Mouse (Mus musculus): Measurements from ENCODE around the gene Olfr628.
"Not testable (repeated sequence)": the region's sequence is repeated elsewhere in the genome, so short reads cannot be mapped to it uniquely, and the experiment has no call there.

DNA sequence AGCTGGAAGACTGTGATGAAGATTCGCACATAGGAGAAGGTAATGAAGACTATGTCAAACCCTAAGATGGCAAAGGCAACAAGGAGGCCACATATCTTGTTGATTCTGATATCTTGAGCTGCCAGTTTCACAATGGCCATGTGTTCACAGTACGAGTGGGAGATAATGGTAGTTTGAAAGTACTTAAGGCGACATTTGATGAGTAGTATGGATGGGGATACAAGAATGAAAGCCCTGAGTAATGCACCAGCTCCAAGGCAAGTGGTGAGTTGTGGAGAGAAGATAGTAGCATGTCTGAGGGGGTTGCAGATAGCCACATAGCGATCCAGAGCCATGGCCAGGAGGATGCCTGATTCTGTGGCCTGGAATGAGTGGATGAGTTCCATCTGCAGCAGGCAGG, 47.5 kb downstream of the Olfr628 start:
- not testable (repeated sequence) for TF ChIP-seq CTCF (IDR thresholded peaks at IDR 0.05; ENCODE audit: low read depth, low read length); POLR2A (IDR thresholded peaks at IDR 0.05; ENCODE audit: extremely low read depth, insufficient read depth, low read length)

Measured in liver, adult 2 months (tissue).